ENCODE assay signal across 9 mouse cellular contexts in the genomic region with DNA sequence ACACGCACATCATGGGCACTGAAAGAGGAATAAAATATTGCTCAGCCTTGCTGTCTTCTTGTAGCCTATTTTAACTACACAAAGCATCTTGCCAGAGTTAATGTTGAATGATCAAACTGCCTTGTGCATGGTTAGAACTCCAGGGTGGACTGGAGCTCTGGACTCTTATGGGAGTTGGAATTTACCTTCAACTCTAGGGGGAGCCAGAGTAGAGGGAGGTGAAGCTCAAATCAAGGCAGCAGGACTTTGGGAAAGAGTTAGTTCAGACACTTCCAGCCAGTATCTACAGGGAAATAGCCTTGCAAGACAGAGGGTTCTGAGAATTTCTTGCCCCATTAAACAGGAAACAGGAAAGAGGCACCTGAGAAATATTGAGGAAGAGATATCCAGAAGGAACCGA.
A peak's percentile ranks its signal among the peaks of the same experiment; 100 is the strongest.
DNase-seq lines count a peak whose midpoint lies in the region; TF ChIP-seq lines count a peak whose summit lies in the region.
"Had no signal": no experiment of that assay in that cellular context is flagged by ENCODE, and none has a peak within 500 bp of the region (broad histone marks: within the 10 kb centered on the region; RNA-seq: fewer than 3 reads in every experiment).

No protein-coding gene starts in this region.

- peak; percentile 58 for TF ChIP-seq CTCF in gastrocnemius, adult 2 months (IDR thresholded peaks at IDR 0.05)
- TF ChIP-seq CTCF in left cerebral cortex, adult 2 months (IDR thresholded peaks at IDR 0.05): peak; percentile 61

- intact Hi-C loops in gastrocnemius, adult 2 months (cut with DNase I): loop anchor here (5.0 kb wide), 1 partner anchor 425 kb away; no protein-coding TSS in a partner anchor
- intact Hi-C loops in left cerebral cortex, adult 2 months (cut with DNase I): loop anchor here (10.0 kb wide), 1 partner anchor 507 kb away; the partner anchor contains the start of gene Fat4

- no peak overlapping the region for H3K27ac ChIP-seq in gastrocnemius, adult 2 months
- H3K27ac ChIP-seq in left cerebral cortex, adult 2 months: no peak overlapping the region

- DNase-seq in gastrocnemius, adult 2 months: no peak
- DNase-seq in gastrocnemius, postnatal 25 days: no peak
- DNase-seq in left cerebral cortex, adult 2 months (ENCODE audit: extremely low spot score in 1 of 2, low spot score in 2 of 2): no peak
- DNase-seq in left cerebral cortex, adult 11 months (ENCODE audit: low spot score): no peak
- DNase-seq in ES-CJ7 (ENCODE audit: low read depth, low spot score): peak; percentile 7
- peak; percentile 28 for DNase-seq in embryo, embryonic 10.5 days (ENCODE audit: low spot score)
- DNase-seq in right cerebral cortex, postnatal 10 days (ENCODE audit: low spot score in 2 of 2): no peak
- DNase-seq: cerebellum, adult 18-20 months; left cerebral cortex, postnatal 4 days had no signal

- H3K4me3 ChIP-seq in gastrocnemius, adult 2 months: no peak overlapping the region
- H3K4me3 ChIP-seq in left cerebral cortex, adult 2 months: no peak overlapping the region

Comparison
In these comparisons a context has a peak if more than half of its experiments do, and no peak if none do; other contexts are left out.
1. DNase-seq: peak in ES-CJ7 (single experiment) and embryo, embryonic 10.5 days (single experiment); none in gastrocnemius, adult 2 months (single experiment), gastrocnemius, postnatal 25 days (single experiment), left cerebral cortex, adult 2 months (0 of 2), left cerebral cortex, adult 11 months (single experiment) and right cerebral cortex, postnatal 10 days (0 of 2).